16 mouse cellular contexts compared by ENCODE assay signal in the genomic region with DNA sequence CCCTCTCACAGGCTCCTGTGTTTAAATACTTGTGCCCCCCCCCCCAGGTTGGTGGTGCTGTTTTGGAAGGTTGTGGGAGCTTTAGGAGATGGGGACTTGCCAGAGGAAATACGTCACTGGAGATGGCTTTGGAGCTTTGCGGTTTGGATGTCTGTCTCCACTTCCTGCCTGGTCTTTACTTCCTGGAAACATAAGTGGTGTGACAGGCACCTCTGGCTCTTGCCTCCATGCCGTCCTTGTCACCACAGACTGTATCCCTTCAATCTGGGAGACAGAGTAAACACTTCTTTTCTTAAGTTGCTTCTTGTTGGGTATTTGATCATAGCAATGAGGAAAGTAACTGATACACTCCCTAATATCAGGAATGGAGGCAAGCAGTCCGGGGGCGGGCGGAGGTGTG. TPM values are rescaled to one million over a fixed set of nuclear protein-coding genes. Genes with fewer than 3 reads are reported as not detected.
DNase-seq lines count a peak whose midpoint lies in the region; ATAC-seq lines count a peak whose summit lies in the region.
"Had no signal": no experiment of that assay in that cellular context is flagged by ENCODE, and none has a peak within 500 bp of the region (broad histone marks: within the 10 kb centered on the region; RNA-seq: fewer than 3 reads in every experiment).

No protein-coding gene starts in this region.

- peak; percentile 19 for DNase-seq in CD4-positive, CD25-positive, alpha-beta regulatory T cell, adult 2 months (ENCODE audit: low read depth, low spot score)
- peak; percentile 2 for DNase-seq in 416B (ENCODE audit: low read depth)
- peak; percentile 9 for DNase-seq in naive thymus-derived CD4-positive, alpha-beta T cell, adult 2 months (ENCODE audit: low read depth)
- no peak for DNase-seq in adrenal gland, adult 2 months
- no peak for DNase-seq in kidney, adult 9 months
- DNase-seq: adrenal gland, postnatal 25 days; cerebellum, adult 8-10 months; cerebellum, postnatal 14 days; gastrocnemius, postnatal 14 days had no signal

- no peak for ATAC-seq in CD4-positive, CD25-positive, alpha-beta regulatory T cell, adult 4 months
- ATAC-seq in common myeloid progenitor, adult 5-6 weeks (replicated peaks; ENCODE audit: low read depth, poor library complexity, severe bottlenecking): 0 out of 2 replicates have a peak, but pooled peaks have one; percentile 22
- ATAC-seq: activated CD4-positive, CD25-positive, alpha-beta regulatory T cell, adult 4 months; forebrain, embryonic 16.5 days; intestine, embryonic 16.5 days had no signal

RNA-seq across cellular contexts. Expression of a gene that starts 14.4 kb away (rescaled TPM):
- not detected for polyA plus RNA-seq in CD4-positive, CD25-positive, alpha-beta regulatory T cell, adult 4 months (2017; shearing (Covaris generic))
- not detected in 2 replicates for total RNA-seq in common myeloid progenitor, adult 5-6 weeks (2017)
- 1 to 10 TPM in 1 of 2 experiments, under 1 TPM in 1; 0.79 to 1.1 TPM for total RNA-seq in adrenal gland, adult 2 months (2021)
- polyA plus RNA-seq in adrenal gland, adult 2 months (2012; rRNA removed): 0.57 and 0.61 TPM in 2 replicates
- total RNA-seq: MEL had no signal
- polyA plus RNA-seq: activated CD4-positive, CD25-positive, alpha-beta regulatory T cell, adult 4 months; C2C12 had no signal

Comparison
In these comparisons a context has a peak if more than half of its experiments do, and no peak if none do; other contexts are left out.
1. DNase-seq: peak in CD4-positive, CD25-positive, alpha-beta regulatory T cell, adult 2 months (single experiment), 416B (single experiment) and naive thymus-derived CD4-positive, alpha-beta T cell, adult 2 months (single experiment); none in adrenal gland, adult 2 months (single experiment) and kidney, adult 9 months (single experiment).